20 mouse cellular contexts compared by ENCODE assay signal in the genomic region with DNA sequence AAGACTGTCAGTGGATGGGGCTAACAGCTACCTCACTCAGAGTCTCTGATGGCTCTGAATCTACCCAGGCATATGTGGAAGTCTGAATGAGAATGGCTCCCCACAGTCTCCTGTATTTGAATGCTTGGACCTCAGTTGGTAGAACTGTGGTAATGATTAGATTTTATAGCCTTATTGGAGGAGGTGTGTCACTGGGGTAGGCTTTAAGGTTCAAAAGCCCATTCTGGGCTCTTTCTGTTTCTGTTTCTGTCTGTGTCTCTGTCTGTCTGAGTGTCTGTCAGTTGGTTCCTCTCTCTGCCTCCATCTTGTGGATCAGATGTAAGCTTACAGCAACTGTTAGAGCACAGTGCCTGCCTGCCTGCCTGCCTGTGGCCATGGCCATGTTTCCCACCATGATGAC. TPM values are rescaled to one million over a fixed set of nuclear protein-coding genes. Genes with fewer than 3 reads are reported as not detected.
"Had no signal": no experiment of that assay in that cellular context is flagged by ENCODE, and none has a peak within 500 bp of the region (broad histone marks: within the 10 kb centered on the region; RNA-seq: fewer than 3 reads in every experiment).

No protein-coding gene starts in this region.

- DNase-seq: kidney, adult 11 months; kidney, adult 8-10 months; kidney, postnatal 36 days; liver, embryonic 13.5 days; lung, adult 2 months; lung, postnatal 14 days; lung, postnatal 4 days; retina, postnatal 1 day; thymus, adult 2 months; thymus, postnatal 25 days had no signal

- H3K27ac ChIP-seq: kidney, embryonic 15.5 days; liver, embryonic 13.5 days; midbrain, embryonic 12.5 days; midbrain, embryonic 15.5 days; neural tube, embryonic 13.5 days; stomach, postnatal 0 days had no signal

- H3K4me1 ChIP-seq: kidney, embryonic 15.5 days; liver, embryonic 13.5 days; midbrain, embryonic 12.5 days; midbrain, embryonic 15.5 days; neural tube, embryonic 13.5 days had no signal

- H3K36me3 ChIP-seq: kidney, embryonic 15.5 days; liver, embryonic 13.5 days; midbrain, embryonic 12.5 days; midbrain, embryonic 15.5 days; neural tube, embryonic 13.5 days had no signal

- H3K4me3 ChIP-seq: kidney, embryonic 15.5 days; liver, embryonic 13.5 days; midbrain, embryonic 12.5 days; midbrain, embryonic 15.5 days; neural tube, embryonic 13.5 days had no signal

- H3K27me3 ChIP-seq: kidney, embryonic 15.5 days; liver, embryonic 13.5 days; midbrain, embryonic 12.5 days; midbrain, embryonic 15.5 days; neural tube, embryonic 13.5 days had no signal

- ATAC-seq: midbrain, embryonic 15.5 days had no signal

- H3K9me3 ChIP-seq: kidney, embryonic 15.5 days; liver, embryonic 13.5 days; midbrain, embryonic 12.5 days; midbrain, embryonic 15.5 days; neural tube, embryonic 13.5 days had no signal

- H3K9ac ChIP-seq: kidney, embryonic 15.5 days; liver, embryonic 13.5 days; midbrain, embryonic 12.5 days; midbrain, embryonic 15.5 days; neural tube, embryonic 13.5 days had no signal

- H3K4me2 ChIP-seq: kidney, embryonic 15.5 days; liver, embryonic 13.5 days; midbrain, embryonic 12.5 days; midbrain, embryonic 15.5 days; neural tube, embryonic 13.5 days had no signal

RNA-seq across cellular contexts. Expression of a gene that starts 1.5 kb away (rescaled TPM):
- polyA plus RNA-seq: liver, adult 2 months; liver, embryonic 13.5 days; liver, embryonic 16.5 days; midbrain, embryonic 12.5 days; midbrain, embryonic 15.5 days; neural tube, embryonic 13.5 days; stomach, embryonic 14.5 days had no signal

RNA-seq across cellular contexts. Expression of a gene that starts 58.5 kb away (rescaled TPM):
- polyA plus RNA-seq: kidney, embryonic 15.5 days; limb, embryonic 11.5 days; liver, adult 2 months; liver, embryonic 13.5 days; liver, embryonic 16.5 days; lung, adult 2 months; lung, embryonic 16.5 days; midbrain, embryonic 12.5 days; midbrain, embryonic 15.5 days; neural tube, embryonic 13.5 days had no signal
